Mouse (Mus musculus): Measurements from ENCODE around the gene Bmp8a.
"Not testable (repeated sequence)": the region's sequence is repeated elsewhere in the genome, so short reads cannot be mapped to it uniquely, and the experiment has no call there.

Gene Bmp8a

GRCm38 (mm10) chr4:123286790-123287189 lies 56.3 kb downstream of the Bmp8a start:
- DNase-seq (ENCODE audit: low spot score), result no peak

- no peak for DNase-seq (ENCODE audit: low spot score)
Observed at GRCm38 (mm10) chr4:123284731-123285624, 58.1 kb downstream of the Bmp8a start.

GRCm38 (mm10) chr4:123283675-123284064 lies 59.4 kb downstream of the Bmp8a start:
- peak; percentile 27 for DNase-seq (ENCODE audit: low spot score)

- DNase-seq (ENCODE audit: low spot score), result not testable (repeated sequence)
Observed at GRCm38 (mm10) chr4:123282915-123283674, 60.0 kb downstream of the Bmp8a start.

GRCm38 (mm10) chr4:123282500-123282899 lies 60.6 kb downstream of the Bmp8a start:
- DNase-seq (ENCODE audit: low spot score), result peak; percentile 94

- no peak for DNase-seq (ENCODE audit: low spot score)
Observed at GRCm38 (mm10) chr4:123280117-123280516, 62.9 kb downstream of the Bmp8a start.

GRCm38 (mm10) chr4:123271063-123271462 lies 72.0 kb downstream of the Bmp8a start:
- DNase-seq (ENCODE audit: low spot score), result no peak
